Mouse (Mus musculus) cerebellum, adult 9-10 months (tissue): ENCODE data around the gene Gm21983.

Experiments used
- DNase-seq: peaks from one replicate; pipeline ENCODE4 v3.0.0; 2022

Gene Gm21983

GRCm38 (mm10) chr7:27184964-27185363 is 4.1 kb upstream of the Gm21983 start:
- no peak for DNase-seq

GRCm38 (mm10) chr7:27182498-27182897 is 1.6 kb upstream of the Gm21983 start:
- no peak for DNase-seq

GRCm38 (mm10) chr7:27180036-27180435 is 850 bp downstream of the Gm21983 start:
- DNase-seq = no peak

- DNase-seq = no peak
Observed at GRCm38 (mm10) chr7:27179217-27179918, 1.5 kb downstream of the Gm21983 start.

- peak; percentile 100 for DNase-seq
Observed at GRCm38 (mm10) chr7:27178324-27179216, 2.3 kb downstream of the Gm21983 start, which contains the start of gene Rab4b. Gene Rab4b (minus strand): TSS chr7:27178896.

GRCm38 (mm10) chr7:27177942-27178323 is 3.0 kb downstream of the Gm21983 start:
- DNase-seq = no peak

GRCm38 (mm10) chr7:27174896-27175295 is 6.0 kb downstream of the Gm21983 start:
- no peak for DNase-seq

GRCm38 (mm10) chr7:27174496-27174895 is 6.4 kb downstream of the Gm21983 start:
- no peak for DNase-seq

GRCm38 (mm10) chr7:27170981-27171380 is 9.9 kb downstream of the Gm21983 start:
- DNase-seq = peak; percentile 26

- DNase-seq = peak; percentile 52
Observed at GRCm38 (mm10) chr7:27168371-27168770, 12.5 kb downstream of the Gm21983 start.

GRCm38 (mm10) chr7:27167475-27168094 is 13.3 kb downstream of the Gm21983 start:
- no peak for DNase-seq

- DNase-seq = peak; percentile 95
Observed at GRCm38 (mm10) chr7:27166614-27167474, 14.0 kb downstream of the Gm21983 start, which contains the start of gene Egln2. Gene Egln2 (minus strand): TSS chr7:27166802.

GRCm38 (mm10) chr7:27166229-27166613 is 14.7 kb downstream of the Gm21983 start:
- peak; percentile 81 for DNase-seq

- no peak for DNase-seq
Observed at GRCm38 (mm10) chr7:27165696-27166095, 15.2 kb downstream of the Gm21983 start.

GRCm38 (mm10) chr7:27165007-27165655 is 15.8 kb downstream of the Gm21983 start:
- DNase-seq = peak; percentile 81

- DNase-seq = peak; percentile 71
Observed at GRCm38 (mm10) chr7:27164112-27164947, 16.6 kb downstream of the Gm21983 start.

- peak; percentile 41 for DNase-seq
Observed at GRCm38 (mm10) chr7:27163450-27163805, 17.5 kb downstream of the Gm21983 start.

- DNase-seq = no peak
Observed at GRCm38 (mm10) chr7:27162780-27163449, 18.0 kb downstream of the Gm21983 start.

GRCm38 (mm10) chr7:27161744-27162143 is 19.1 kb downstream of the Gm21983 start:
- DNase-seq = no peak

GRCm38 (mm10) chr7:27160921-27161320 is 20.0 kb downstream of the Gm21983 start:
- DNase-seq = peak; percentile 19
